ENCODE assay signal across 17 mouse cellular contexts in the genomic region with DNA sequence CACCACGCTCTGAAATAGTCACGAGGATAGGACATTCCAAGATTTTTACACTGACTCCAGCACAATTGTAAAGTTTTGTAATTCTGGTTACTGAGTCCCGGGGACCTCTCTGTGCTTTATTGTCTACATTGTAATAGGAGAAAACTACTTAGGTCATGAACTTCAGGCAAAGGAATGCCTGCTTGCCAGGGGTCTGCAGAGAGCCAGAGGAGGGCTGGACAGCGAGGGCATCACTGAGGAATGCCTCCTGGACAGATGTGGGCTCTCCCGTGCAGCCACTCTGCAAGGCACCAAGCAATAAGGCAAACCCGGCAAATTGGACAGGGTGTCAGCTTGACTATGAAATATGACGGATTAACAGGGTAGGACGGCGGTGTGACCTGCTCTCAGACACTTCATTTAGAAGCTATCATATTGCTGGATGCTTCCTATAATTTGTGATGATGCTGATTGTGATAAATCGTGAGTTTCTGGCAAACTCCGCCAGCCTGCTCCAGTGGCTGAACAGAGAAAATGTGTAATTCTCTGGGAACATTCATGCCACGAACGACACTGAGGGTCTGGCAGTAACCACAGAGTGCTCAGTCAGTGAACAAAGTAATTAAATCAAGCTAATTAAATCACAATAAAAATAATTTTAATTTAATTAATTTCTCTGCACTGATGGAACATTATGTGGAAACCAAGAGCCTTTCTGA.
DNase-seq lines count a peak whose midpoint lies in the region; ATAC-seq and TF ChIP-seq lines count a peak whose summit lies in the region.
"Had no signal": no experiment of that assay in that cellular context is flagged by ENCODE, and none has a peak within 500 bp of the region (broad histone marks: within the 10 kb centered on the region; RNA-seq: fewer than 3 reads in every experiment).

No protein-coding gene starts in this region.

- no peak overlapping the region for H3K27ac ChIP-seq in hindbrain, embryonic 11.5 days (ENCODE audit: low read depth, low read length)
- H3K27ac ChIP-seq in hindbrain, postnatal 0 days: no peak overlapping the region
- H3K27ac ChIP-seq in lung, embryonic 16.5 days (ENCODE audit: low read length): no peak overlapping the region
- H3K27ac ChIP-seq in neural tube, embryonic 13.5 days (replicated peaks): 0 out of 2 replicates have a peak overlapping the region, but pooled peaks have one; percentile 42
- H3K27ac ChIP-seq: embryonic facial prominence, embryonic 12.5 days; heart, embryonic 15.5 days; intestine, embryonic 15.5 days; layer of hippocampus, adult 2 months had no signal

- no peak overlapping the region for H3K4me2 ChIP-seq in hindbrain, embryonic 11.5 days (replicated peaks; ENCODE audit: low read depth, low read length)
- no peak overlapping the region for H3K4me2 ChIP-seq in hindbrain, postnatal 0 days (ENCODE audit: low read depth, low read length)
- no peak overlapping the region for H3K4me2 ChIP-seq in lung, embryonic 16.5 days (ENCODE audit: low read depth, low read length)
- H3K4me2 ChIP-seq in neural tube, embryonic 13.5 days: 0 out of 2 replicates have a peak overlapping the region, but pooled peaks have one; percentile 10
- H3K4me2 ChIP-seq: embryonic facial prominence, embryonic 12.5 days; heart, embryonic 15.5 days; intestine, embryonic 15.5 days had no signal

- H3K4me1 ChIP-seq in hindbrain, embryonic 11.5 days (replicated peaks; ENCODE audit: control insufficient read depth, insufficient read depth, low read length): peaks cover 11% of the 10 kb centered on the region
- peaks cover 4% of the 10 kb centered on the region; the same call in 1 of the 2 replicates for H3K4me1 ChIP-seq in hindbrain, postnatal 0 days (ENCODE audit: insufficient read depth, low read length)
- H3K4me1 ChIP-seq in lung, embryonic 16.5 days (replicated peaks; ENCODE audit: control insufficient read depth, insufficient read depth, low read length): peaks cover 12% of the 10 kb centered on the region; the same call in 1 of the 2 replicates
- peaks cover 45% of the 10 kb centered on the region for H3K4me1 ChIP-seq in neural tube, embryonic 13.5 days (replicated peaks)
- H3K4me1 ChIP-seq: intestine, embryonic 15.5 days had no signal

- H3K9me3 ChIP-seq in hindbrain, embryonic 11.5 days (ENCODE audit: control insufficient read depth, low read length): no peaks in the 10 kb centered on the region
- H3K9me3 ChIP-seq in hindbrain, postnatal 0 days (ENCODE audit: low read length): no peaks in the 10 kb centered on the region
- H3K9me3 ChIP-seq in lung, embryonic 16.5 days (ENCODE audit: control insufficient read depth, low read length): no peaks in the 10 kb centered on the region
- no peaks in the 10 kb centered on the region for H3K9me3 ChIP-seq in neural tube, embryonic 13.5 days
- H3K9me3 ChIP-seq: embryonic facial prominence, embryonic 12.5 days; heart, embryonic 15.5 days; intestine, embryonic 15.5 days had no signal

- peak; percentile 15 for DNase-seq in hindbrain, embryonic 11.5 days (ENCODE audit: low spot score)
- no peak for DNase-seq in hindbrain, postnatal 0 days (ENCODE audit: low spot score)
- no peak for DNase-seq in lung, postnatal 10 days
- peak; percentile 35 for DNase-seq in embryo, embryonic 9.5 days (ENCODE audit: extremely low spot score)
- no peak for DNase-seq in spleen, postnatal 4 days (ENCODE audit: low spot score in 2 of 2)
- no peak for DNase-seq in T-cell, adult 2 months (ENCODE audit: low spot score)
- DNase-seq: adrenal gland, adult 8-10 months; cerebellum, adult 9-11 months; lung, postnatal 36 days; right cerebral cortex, postnatal 14 days had no signal

- 0 out of 2 replicates have a peak, but pooled peaks have one; percentile 46 for ATAC-seq in hindbrain, embryonic 11.5 days (ENCODE audit: low FRiP score)
- ATAC-seq in hindbrain, postnatal 0 days: no peak
- peak; percentile 39; the same call in 1 of the 2 replicates for ATAC-seq in lung, embryonic 16.5 days (ENCODE audit: low read depth)
- ATAC-seq in neural tube, embryonic 13.5 days (ENCODE audit: low read depth): peak; percentile 49; the same call in 1 of the 2 replicates
- ATAC-seq: intestine, embryonic 15.5 days; midbrain, embryonic 16.5 days had no signal

- no peak overlapping the region for H3K9ac ChIP-seq in hindbrain, embryonic 11.5 days (ENCODE audit: low read depth, low read length)
- no peak overlapping the region for H3K9ac ChIP-seq in hindbrain, postnatal 0 days (replicated peaks; ENCODE audit: low read length)
- H3K9ac ChIP-seq in lung, embryonic 16.5 days (ENCODE audit: low read length): no peak overlapping the region
- no peak overlapping the region for H3K9ac ChIP-seq in neural tube, embryonic 13.5 days
- H3K9ac ChIP-seq: embryonic facial prominence, embryonic 12.5 days; heart, embryonic 15.5 days; intestine, embryonic 15.5 days had no signal

- H3K36me3 ChIP-seq in hindbrain, embryonic 11.5 days (ENCODE audit: control insufficient read depth, insufficient read depth, low read length): no peaks in the 10 kb centered on the region
- H3K36me3 ChIP-seq in hindbrain, postnatal 0 days (ENCODE audit: insufficient read depth, low read length): no peaks in the 10 kb centered on the region
- no peaks in the 10 kb centered on the region for H3K36me3 ChIP-seq in lung, embryonic 16.5 days (ENCODE audit: control insufficient read depth, insufficient read depth, low read length)
- no peaks in the 10 kb centered on the region for H3K36me3 ChIP-seq in neural tube, embryonic 13.5 days
- H3K36me3 ChIP-seq: embryonic facial prominence, embryonic 12.5 days; heart, embryonic 15.5 days; intestine, embryonic 15.5 days had no signal

- TF ChIP-seq CTCF in hindbrain, postnatal 0 days (IDR thresholded peaks at IDR 0.05; ENCODE audit: low read depth): no peak

- WGBS in hindbrain, embryonic 11.5 days: 44% methylated on average over 13 of the region's 13 CpGs
- 31% methylated on average over 13 of the region's 13 CpGs for WGBS in hindbrain, postnatal 0 days
- WGBS in lung, embryonic 16.5 days: 37% methylated on average over 13 of the region's 13 CpGs
- 18% methylated on average over 13 of the region's 13 CpGs for WGBS in neural tube, embryonic 13.5 days

- H3K4me3 ChIP-seq in hindbrain, embryonic 11.5 days (ENCODE audit: low read depth, low read length): no peak overlapping the region
- no peak overlapping the region for H3K4me3 ChIP-seq in hindbrain, postnatal 0 days (ENCODE audit: low read length)
- H3K4me3 ChIP-seq in lung, embryonic 16.5 days (ENCODE audit: low read length): no peak overlapping the region
- H3K4me3 ChIP-seq in neural tube, embryonic 13.5 days: no peak overlapping the region
- H3K4me3 ChIP-seq: embryonic facial prominence, embryonic 12.5 days; heart, embryonic 15.5 days; intestine, embryonic 15.5 days; layer of hippocampus, adult 2 months had no signal

- no peaks in the 10 kb centered on the region for H3K27me3 ChIP-seq in hindbrain, embryonic 11.5 days (ENCODE audit: control insufficient read depth, insufficient read depth, low read length)
- H3K27me3 ChIP-seq in hindbrain, postnatal 0 days (ENCODE audit: insufficient read depth, low read length): no peaks in the 10 kb centered on the region
- no peaks in the 10 kb centered on the region for H3K27me3 ChIP-seq in lung, embryonic 16.5 days (ENCODE audit: control insufficient read depth, insufficient read depth, low read depth, low read length)
- peaks cover 7% of the 10 kb centered on the region; the same call in 1 of the 2 replicates for H3K27me3 ChIP-seq in neural tube, embryonic 13.5 days
- H3K27me3 ChIP-seq: embryonic facial prominence, embryonic 12.5 days; heart, embryonic 15.5 days; intestine, embryonic 15.5 days had no signal

Comparison
In these comparisons a context has a peak if more than half of its experiments do, and no peak if none do; other contexts are left out.
1. DNase-seq: peak in hindbrain, embryonic 11.5 days (single experiment) and embryo, embryonic 9.5 days (single experiment); none in hindbrain, postnatal 0 days (single experiment), lung, postnatal 10 days (single experiment), spleen, postnatal 4 days (0 of 2) and T-cell, adult 2 months (single experiment).